Mouse (Mus musculus) adrenal gland, postnatal 36 days (tissue): ENCODE measurements around the gene Ascc2. TPM values are rescaled to one million over a fixed set of nuclear protein-coding genes. Genes with fewer than 3 reads are reported as not detected.
A peak's percentile ranks its signal among the peaks of the same experiment; 100 is the strongest.

Experiments
- DNase-seq, 2 experiments: peaks; one replicate each; pipeline ENCODE4 v3.0.0; 2021; ENCODE audit warnings: mixed read lengths in 1 of 2
- total RNA-seq, 2 experiments: library from RNA; stranded (reverse); gene quantifications; 2 replicates each; pipeline ENCODE4 v1.2.3; 2021

Gene Ascc2
- total RNA-seq, 2 experiments from 2014 or later = 46.8 to 47.1 TPM

- DNase-seq = peak; percentile 76 to 85
These were observed 82.4 kb downstream of the Ascc2 start for GRCm38 (mm10) chr11:4719961-4720360.

GRCm38 (mm10) chr11:4720393-4720792 is 82.8 kb downstream of the Ascc2 start:
- DNase-seq = peak; percentile 56 to 58

DNA sequence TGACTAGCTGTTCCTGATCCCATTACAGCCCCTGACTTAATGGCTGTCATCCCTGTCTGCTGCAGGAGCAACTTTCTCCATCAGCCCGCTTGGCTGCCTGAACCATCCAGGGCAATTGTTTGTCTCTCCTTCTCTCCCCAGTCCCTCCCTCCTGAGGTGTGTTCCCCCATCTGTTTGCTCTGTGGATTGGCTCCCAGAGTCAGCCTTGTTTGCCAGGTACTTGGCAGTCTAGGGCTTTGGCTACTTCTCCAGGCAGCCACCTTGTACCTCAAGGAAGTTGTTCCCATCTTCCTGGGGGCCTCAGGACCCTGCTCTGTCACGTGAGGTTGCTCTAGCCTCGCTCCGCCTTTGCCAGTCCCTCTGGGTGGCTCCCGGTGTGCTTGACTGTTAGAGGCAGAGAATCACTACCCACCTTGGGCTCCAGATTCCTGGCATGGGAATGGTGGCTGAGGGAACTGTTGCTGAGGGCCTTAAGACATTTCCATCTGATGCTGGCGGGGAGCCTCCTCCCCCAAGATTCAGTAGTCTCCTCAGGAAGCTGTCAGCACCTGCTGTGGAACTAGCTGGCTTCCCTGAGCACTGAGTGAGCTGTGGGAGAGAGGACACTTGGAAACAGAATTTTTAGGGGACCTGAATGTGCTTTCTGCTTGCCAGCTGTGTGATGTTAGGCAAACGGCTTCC is 83.5 kb downstream of the Ascc2 start:
- no peak for DNase-seq

- DNase-seq = peak in 1 of 2 experiments; percentile 48
These were observed 84.2 kb downstream of the Ascc2 start for GRCm38 (mm10) chr11:4721728-4722127.

DNA sequence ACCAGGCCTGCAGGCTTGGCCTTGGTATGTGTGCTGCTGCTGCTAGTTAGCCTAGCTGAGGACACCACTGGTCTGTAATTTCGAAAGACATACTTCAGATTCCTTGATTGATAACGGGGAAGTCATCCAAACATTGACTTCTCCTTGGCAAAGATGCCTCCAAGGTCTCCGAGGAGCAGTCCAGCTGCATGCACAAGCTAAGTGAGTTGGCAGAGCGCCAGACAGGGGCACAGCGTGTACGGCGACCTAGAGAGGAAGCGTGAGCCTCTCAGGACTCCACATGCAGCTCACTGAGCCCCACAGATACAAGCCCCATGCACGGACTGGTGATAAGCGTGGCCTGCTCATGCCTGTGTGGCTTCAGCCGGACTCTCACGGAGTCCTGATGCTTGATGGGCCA is 92.1 kb downstream of the Ascc2 start:
- peak; percentile 81 to 88 for DNase-seq

DNA sequence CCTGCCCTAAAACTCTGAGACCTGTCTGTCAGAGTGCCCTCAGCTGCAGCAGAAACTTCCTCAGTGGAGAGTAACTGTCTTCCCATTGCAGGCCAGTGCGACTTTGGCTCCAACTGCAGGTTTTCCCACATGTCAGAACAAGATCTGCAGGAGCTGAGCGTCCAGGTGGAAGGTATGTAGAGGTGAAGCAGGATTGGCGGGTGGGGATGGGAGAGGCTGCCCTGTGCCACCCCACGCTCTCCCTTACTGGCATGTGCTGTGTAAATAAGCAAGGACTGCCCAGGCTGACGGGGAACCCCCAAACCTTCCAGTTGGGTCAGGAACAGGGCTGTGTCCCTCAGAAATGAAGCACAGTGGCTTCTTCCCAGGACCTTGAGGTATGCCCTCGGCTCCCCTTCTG is 92.5 kb downstream of the Ascc2 start:
- no peak for DNase-seq

- peak; percentile 40 to 42 for DNase-seq
These were observed 93.4 kb downstream of the Ascc2 start for GRCm38 (mm10) chr11:4730913-4731312.

- DNase-seq = no peak
These were observed 94.2 kb downstream of the Ascc2 start for GRCm38 (mm10) chr11:4731781-4732180.

DNA sequence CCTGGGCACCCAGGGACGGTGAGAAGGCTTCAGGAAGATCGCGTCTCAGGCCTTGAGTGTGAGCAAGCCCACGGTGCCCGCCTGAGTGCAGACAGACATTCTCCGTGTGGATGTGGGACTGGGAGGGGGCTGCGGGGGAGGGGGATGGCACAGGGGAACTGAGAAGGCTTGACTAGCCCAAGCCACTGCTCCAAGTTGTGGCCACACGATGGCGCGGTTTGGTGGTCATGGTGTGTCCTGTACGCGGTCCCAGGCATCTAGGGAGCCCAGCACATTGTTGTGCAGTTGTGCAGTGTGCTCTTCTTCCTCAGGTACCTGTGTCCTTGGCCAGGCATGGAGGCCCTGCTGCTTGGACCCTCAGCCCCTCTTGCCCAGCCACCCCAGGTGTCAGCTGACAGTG is 96.6 kb downstream of the Ascc2 start:
- DNase-seq = no peak

Other genes starting within 250 kb of the Ascc2 start
- gene Hormad2, start 196.6 kb upstream of the Ascc2 start, total RNA-seq = under 1 TPM; 0.40 to 0.86 TPM
- gene Mtmr3, start 42.9 kb upstream of the Ascc2 start, total RNA-seq = 10 to 100 TPM; 55.6 to 64.4 TPM
- gene Gm11032, start 17.7 kb upstream of the Ascc2 start, total RNA-seq = not detected
- gene Uqcr10, start 66.6 kb downstream of the Ascc2 start, total RNA-seq = 100 to 1,000 TPM; 958 to 992 TPM
- gene Zmat5, start 66.9 kb downstream of the Ascc2 start, total RNA-seq = 10 to 100 TPM; 44.5 to 49.6 TPM
- gene Cabp7, start 109.0 kb downstream of the Ascc2 start, total RNA-seq = under 1 TPM in 1 of 2 experiments, not detected in 1; 0.20 TPM
- gene Nf2, start 211.8 kb downstream of the Ascc2 start, total RNA-seq = 100 to 1,000 TPM in 1 of 2 experiments, 10 to 100 TPM in 1; 75.0 to 162 TPM
- gene Nipsnap1, start 236.2 kb downstream of the Ascc2 start, total RNA-seq = 10 to 100 TPM; 26.0 to 30.2 TPM